Mouse (Mus musculus) v-Abl transformed pro-B cells (cell line): ENCODE data around the gene Msh5.
"Not testable (repeated sequence)": the region's sequence is repeated elsewhere in the genome, so short reads cannot be mapped to it uniquely, and the experiment has no call there.

Source experiments
- in situ Hi-C, 2 experiments: fragments of 400-800 bp; cut with MboI; formaldehyde crosslinking; loops; one replicate each; pipeline ENCODE4 v1.15.1; 2025; ENCODE audit not compliant: unreplicated experiment in 2 of 2

Msh5 gene

DNA sequence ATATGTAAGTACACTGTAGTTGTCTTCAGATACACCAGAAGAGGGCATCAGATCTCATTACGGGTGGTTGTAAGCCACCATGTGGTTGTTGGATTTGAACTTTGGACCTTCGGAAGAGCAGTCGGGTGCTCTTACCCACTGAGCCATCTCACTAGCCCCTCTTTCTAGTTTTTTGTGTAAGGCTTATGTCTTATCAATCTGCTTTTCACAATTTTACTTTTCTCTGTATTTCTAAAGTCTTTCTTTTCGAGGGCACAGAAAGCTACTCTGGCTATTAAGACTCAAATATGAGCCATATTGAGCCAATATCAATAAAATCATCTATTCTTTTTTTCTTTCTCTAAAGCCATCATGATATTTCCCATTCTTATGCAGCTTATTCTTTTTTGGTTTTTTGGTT is 51.4 kb downstream of the Msh5 start:
- in situ Hi-C loops: not testable (repeated sequence)

DNA sequence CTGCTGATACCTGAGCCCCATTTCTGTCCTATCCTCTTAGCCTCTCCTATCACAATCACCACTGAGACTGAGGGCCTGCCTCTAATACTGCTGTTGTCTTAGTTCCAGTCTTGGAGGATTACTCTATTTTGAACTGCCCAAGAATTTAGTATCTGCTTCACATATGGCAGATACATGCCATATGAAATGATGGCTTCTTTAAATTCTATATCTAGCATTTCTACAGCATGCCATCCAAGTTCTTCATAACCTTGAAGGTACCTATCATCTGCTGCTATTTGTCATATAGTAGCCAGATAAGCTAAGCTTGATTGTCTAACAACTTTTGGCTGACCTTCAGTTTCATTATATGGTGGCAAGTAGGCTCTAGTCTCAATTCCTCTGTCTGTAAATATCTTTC is 51.8 kb downstream of the Msh5 start:
- in situ Hi-C loops: no loop called here

DNA sequence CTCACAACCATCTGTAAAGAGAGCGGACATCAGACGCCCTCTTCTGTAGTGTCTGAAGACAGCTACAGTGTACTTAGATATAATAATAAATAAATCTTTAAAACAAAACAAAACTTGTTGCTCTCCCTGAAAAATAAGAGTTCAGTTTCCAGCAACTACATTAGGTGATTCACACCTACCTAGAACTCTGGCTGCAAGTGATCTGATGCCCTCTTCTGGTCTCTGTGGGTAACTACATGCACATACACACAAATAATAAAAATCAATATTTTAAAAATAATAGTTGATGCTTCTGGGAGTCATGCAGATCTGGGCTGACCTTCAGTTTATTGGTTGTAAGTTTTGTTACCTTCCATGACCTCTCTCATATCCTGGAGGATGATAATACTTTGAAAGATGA is 62.3 kb downstream of the Msh5 start:
- in situ Hi-C loops: loop anchor here (5.0 to 10.0 kb wide), 4 partner anchors 37 to 129 kb away; partner anchors contain the start of genes Slc44a4 (in 2 of the 2), Nelfe (in 1 of the 2) and Skiv2l (in 1 of the 2)

DNA sequence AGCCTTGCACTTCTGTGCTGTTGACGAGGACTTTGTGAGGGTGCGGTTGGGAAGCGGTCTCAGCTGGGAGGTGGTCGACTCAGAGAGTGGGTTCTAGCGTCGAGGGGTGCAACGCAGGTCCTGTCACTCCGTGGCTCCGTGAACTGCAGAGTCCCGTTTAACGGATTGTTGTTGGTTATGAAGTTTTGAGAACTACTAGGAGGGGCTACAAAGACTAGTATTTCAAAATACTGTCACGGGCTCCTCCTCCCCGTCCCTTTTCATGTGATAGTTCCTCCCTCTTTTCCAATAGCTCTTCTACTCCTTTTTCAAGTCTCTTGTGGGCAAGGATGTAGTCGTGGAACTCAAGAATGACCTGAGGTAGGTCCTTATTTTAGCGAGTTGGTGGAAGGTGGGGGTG is 64.2 kb downstream of the Msh5 start:
- in situ Hi-C loops: loop anchor here (5.0 to 10.0 kb wide), 4 partner anchors 35 to 128 kb away; partner anchors contain the start of genes Slc44a4 (in 2 of the 2), Nelfe (in 1 of the 2) and Skiv2l (in 1 of the 2)

DNA sequence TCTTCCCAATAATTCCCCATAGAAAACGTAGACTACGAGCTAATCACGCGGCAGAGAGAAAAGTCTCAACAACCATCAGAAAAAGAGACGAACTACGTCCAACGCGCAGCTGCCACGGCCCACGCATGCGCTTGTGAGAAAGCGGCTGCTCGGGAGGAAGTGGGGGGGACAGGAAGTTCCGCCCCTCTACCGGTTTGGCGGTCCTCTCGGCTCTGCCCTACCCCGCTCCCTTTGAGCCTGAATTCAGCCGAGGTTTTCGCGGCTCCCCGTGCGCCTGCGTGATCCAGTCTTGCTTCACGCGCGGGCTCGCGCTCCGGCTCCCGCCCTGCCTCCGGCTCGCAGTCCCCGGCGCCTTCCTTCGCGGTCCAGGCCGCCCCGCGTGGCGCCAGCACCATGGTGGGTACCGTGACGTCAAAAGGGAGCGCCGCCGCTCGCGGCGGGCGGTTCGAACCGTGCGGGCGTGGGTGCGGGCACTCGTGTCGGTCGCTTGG is 64.8 kb downstream of the Msh5 start, which contains the start of gene Lsm2:
TSS of gene Lsm2 (plus strand) at position 173 of the 491 bp plus-strand sequence.
- in situ Hi-C loops: loop anchor here (5.0 to 10.0 kb wide), 4 partner anchors 34 to 127 kb away; partner anchors contain the start of genes Slc44a4 (in 2 of the 2), Nelfe (in 1 of the 2) and Skiv2l (in 1 of the 2)

DNA sequence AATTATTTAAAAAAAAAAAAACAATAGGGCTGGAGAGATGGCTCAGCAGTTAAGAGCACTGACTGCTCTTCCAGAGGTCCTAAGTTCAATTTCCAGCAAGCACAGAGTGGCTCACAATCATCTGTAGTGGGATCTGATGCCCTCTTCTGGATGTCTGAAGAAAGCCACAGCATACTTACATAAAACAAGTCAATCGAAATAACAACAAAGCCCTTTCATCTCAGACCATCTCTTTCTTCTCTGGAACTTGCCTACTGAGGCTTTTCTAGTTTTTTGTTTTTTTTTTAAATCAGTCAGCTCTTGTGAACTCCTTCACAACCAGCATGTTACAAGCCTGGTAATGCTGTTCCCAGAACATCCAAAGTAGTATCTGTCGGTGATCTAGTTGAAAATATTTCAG is 65.9 kb downstream of the Msh5 start:
- in situ Hi-C loops: loop anchor here (5.0 to 10.0 kb wide), 4 partner anchors 33 to 126 kb away; partner anchors contain the start of genes Slc44a4 (in 2 of the 2), Nelfe (in 1 of the 2) and Skiv2l (in 1 of the 2)

DNA sequence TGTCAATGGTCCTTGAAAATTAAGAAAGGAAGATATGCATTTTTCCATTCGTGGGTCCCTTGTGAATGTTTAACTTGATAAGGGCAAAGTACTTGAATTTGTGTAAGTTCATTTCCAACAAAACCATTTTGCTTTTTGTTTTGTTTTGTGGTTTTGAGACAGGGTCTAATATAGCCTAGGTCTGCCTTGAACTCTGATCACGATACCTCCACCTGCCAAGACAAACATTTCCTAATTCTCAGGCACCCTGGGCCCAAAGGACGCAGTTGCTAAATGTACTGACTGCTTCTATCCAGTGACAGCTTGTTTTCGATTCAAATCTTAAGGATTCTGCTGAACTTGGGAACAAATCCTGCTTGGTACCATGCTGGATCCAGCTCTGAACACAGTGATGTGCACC is 66.9 kb downstream of the Msh5 start:
- in situ Hi-C loops: loop anchor here (5.0 to 10.0 kb wide), 4 partner anchors 32 to 125 kb away; partner anchors contain the start of genes Slc44a4 (in 2 of the 2), Nelfe (in 1 of the 2) and Skiv2l (in 1 of the 2)
